Mouse (Mus musculus) C2C12 (cell line): Measurements from ENCODE around the gene Dst.

ENCODE experiments used
- CEBPB ChIP-seq: IDR thresholded peaks from one replicate; pipeline ENCODE4 v1.6.1; 2011; ENCODE audit warnings: low read depth, mild to moderate bottlenecking, control low read depth, moderate library complexity
- CTCF ChIP-seq: IDR thresholded peaks from one replicate; pipeline ENCODE4 v1.5.1; 2011; ENCODE audit not compliant: control insufficient read depth, insufficient read depth, insufficient read length
- MAX ChIP-seq: IDR thresholded peaks from one replicate; pipeline ENCODE4 v1.6.1; 2011; ENCODE audit warnings: mild to moderate bottlenecking, control low read depth
- MYOD1 ChIP-seq: IDR thresholded peaks from one replicate; pipeline ENCODE4 v1.6.1; 2011; ENCODE audit warnings: low read depth; ENCODE audit not compliant: control insufficient read depth, insufficient read length

- TF ChIP-seq CTCF (no peak), MAX (no peak), MYOD1 (no peak), CEBPB (no peak)
These were observed 98.9 kb downstream of the Dst start for GRCm38 (mm10) chr1:34006828-34007361.
